Mouse (Mus musculus): ENCODE measurements around the gene Vac14.

The Vac14 gene

DNA sequence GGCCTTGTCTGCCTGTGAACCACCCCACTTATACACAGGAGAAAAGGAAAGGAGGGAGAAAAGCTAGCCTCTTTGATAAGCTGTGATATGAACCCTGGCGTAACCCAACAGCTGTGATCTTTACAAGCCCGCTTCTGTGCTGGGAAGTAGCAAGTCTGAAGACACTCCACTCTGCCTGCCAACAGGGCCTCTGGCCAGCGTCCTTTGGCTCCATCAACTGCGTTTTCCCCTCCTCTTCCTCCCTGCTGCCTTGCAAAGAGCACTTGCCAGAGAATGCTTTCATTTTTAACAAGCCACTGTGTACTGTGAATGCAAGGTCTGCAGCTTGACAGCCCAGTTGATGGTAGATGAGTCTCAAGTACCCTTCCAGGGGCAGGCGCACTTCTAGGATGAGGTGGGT, 69.3 kb downstream of the Vac14 start:
- DNase-seq (ENCODE audit: low spot score in 2 of 2): peak; percentile 32 to 83

- DNase-seq (ENCODE audit: low spot score in 2 of 2): no peak
Measured at GRCm38 (mm10) chr8:110689961-110690360, 71.6 kb downstream of the Vac14 start.

DNA sequence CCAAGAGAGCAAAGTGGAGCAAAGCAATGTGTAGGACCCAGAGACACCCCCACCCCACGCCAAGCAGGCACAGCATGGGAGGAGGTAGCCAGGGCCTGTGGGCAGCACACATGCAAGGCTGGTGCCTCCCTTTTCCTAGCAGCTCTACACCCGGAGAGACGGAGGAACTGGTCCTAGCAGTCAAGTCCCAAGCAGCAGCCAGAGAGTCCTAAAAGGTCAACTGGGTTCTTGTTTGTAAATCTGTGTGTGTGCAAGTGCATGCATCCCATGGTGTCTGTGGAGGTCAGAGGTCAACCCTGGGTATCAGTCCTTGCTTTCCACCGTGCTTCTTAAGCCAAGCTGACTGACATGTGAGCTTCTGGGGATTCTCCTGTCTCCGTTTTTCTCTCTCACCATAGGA, 75.8 kb downstream of the Vac14 start:
- no peak for DNase-seq (ENCODE audit: low spot score in 2 of 2)

GRCm38 (mm10) chr8:110694826-110695225, 76.4 kb downstream of the Vac14 start:
- no peak for DNase-seq (ENCODE audit: low spot score in 2 of 2)

GRCm38 (mm10) chr8:110695431-110695830, 77.0 kb downstream of the Vac14 start:
- no peak for DNase-seq (ENCODE audit: low spot score in 2 of 2)

GRCm38 (mm10) chr8:110696051-110696450, 77.7 kb downstream of the Vac14 start:
- DNase-seq (ENCODE audit: low spot score in 2 of 2): no peak

DNA sequence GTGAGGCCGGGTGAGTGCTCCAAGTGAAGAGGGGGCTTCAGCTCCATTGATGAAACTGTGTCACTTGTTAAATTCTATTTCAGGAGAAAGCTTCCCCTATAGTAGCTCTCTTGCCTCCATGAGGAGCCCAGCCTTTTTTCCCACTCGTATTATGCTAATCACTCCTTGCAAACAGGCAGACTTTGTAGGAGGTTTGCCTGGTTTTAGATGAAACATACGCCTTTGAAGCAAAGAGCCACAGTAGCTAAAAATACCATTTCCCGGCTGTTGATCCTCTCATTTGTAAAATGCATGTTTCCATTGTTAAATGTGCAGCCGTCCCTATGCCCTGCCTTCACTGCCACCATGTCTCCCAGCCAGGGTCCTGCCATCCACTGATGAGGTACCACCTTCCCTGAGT, 79.2 kb downstream of the Vac14 start:
- no peak for DNase-seq (ENCODE audit: low spot score in 2 of 2)

DNA sequence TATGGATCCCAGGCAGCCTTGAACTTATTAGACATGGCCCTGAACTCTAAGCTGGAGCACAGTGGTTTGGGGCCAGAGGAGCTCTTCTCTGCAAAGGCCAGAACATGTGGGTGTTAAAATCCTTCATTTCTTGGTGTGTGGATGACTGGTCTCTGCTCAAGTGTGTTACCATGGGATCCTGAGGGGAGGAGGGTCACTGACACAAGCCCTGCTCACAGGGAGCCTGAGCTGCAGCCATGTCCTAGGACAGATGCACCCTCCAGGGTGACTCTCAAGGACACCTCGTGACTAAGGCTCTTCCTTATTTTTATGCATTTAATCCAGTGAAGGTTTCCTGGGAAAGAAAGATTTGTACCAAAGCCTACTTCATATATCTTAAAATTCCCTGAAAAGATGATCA, 79.7 kb downstream of the Vac14 start:
- DNase-seq (ENCODE audit: low spot score in 2 of 2): no peak

- DNase-seq (ENCODE audit: low spot score in 2 of 2): no peak
Measured at GRCm38 (mm10) chr8:110699501-110699900, 81.1 kb downstream of the Vac14 start.

DNA sequence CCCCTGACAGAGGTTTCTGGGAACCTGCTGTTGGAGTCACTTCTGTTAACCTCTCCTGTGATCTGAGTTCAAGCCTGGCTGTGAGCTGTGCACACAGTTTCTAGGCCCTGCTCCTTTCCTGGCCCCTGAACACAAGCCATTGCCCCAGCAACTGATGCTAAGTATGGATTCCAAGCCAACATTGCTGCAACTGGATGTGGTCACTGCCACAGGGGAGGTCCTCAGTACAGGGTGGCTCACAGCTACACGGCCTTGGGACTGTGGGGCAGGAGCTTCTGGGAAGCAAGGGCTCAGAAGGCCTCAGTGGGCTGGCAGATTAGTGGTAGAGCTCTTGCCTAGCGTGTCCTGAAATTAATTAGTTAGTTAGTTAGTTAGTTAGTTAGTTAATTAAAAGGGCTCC, 82.2 kb downstream of the Vac14 start:
- no peak for DNase-seq (ENCODE audit: low spot score in 2 of 2)

- no peak for DNase-seq (ENCODE audit: low spot score in 2 of 2)
Measured at GRCm38 (mm10) chr8:110702636-110703459, 84.5 kb downstream of the Vac14 start.

DNA sequence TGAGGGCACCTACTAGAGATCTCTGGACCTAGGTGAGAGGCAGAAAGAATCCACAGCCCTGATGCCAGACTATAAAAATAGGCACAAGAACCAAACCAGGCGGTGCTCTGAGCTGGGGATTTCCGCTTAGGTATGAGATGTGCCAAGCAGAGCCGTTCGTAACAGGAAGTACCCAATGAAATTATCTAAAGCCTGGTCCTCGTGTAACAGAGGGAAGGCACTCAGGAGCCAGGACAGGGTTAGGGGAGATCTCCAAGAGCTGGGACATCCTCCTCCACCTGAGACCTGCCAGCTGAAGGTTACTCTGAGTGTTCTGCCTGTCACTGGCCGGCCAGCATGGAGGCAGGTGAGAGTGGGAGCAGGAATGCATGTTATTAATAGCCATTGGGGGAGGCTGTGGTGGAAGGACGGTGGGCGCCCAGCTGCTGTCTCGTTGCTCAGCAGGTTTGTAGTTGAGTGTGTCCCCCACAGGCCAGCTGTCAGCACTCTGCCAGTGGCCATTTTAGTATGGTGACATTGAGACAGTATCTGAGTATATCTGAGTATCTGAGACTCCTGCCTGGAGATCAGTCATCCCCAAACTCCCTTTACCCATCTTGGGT, 85.2 kb downstream of the Vac14 start:
- DNase-seq (ENCODE audit: low spot score in 2 of 2): no peak

DNA sequence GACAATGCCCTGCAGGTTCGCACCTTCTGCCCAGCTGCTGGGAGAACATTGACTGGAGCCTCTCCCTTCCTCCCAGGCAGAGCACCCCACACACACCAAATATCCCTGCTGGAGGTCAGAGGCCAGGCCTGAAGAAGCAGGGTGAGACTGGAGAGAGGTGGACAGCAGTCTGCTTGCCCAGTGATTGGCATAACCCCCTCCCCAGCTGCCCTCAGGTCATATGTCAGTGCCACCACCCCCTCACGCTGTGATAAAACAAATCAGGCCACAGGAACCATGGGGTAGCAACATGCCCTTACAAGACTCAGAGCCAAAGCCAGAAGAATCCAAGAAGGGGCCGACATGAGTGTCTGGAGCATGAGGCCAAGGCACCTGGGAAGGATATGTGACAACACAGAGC, 85.7 kb downstream of the Vac14 start:
- no peak for DNase-seq (ENCODE audit: low spot score in 2 of 2)

GRCm38 (mm10) chr8:110705391-110706287, 87.3 kb downstream of the Vac14 start:
- DNase-seq (ENCODE audit: low spot score in 2 of 2): no peak

GRCm38 (mm10) chr8:110706288-110706870, 88.0 kb downstream of the Vac14 start:
- DNase-seq (ENCODE audit: low spot score in 2 of 2): no peak

GRCm38 (mm10) chr8:110708429-110708828, 90.0 kb downstream of the Vac14 start:
- DNase-seq (ENCODE audit: low spot score in 2 of 2): no peak

DNA sequence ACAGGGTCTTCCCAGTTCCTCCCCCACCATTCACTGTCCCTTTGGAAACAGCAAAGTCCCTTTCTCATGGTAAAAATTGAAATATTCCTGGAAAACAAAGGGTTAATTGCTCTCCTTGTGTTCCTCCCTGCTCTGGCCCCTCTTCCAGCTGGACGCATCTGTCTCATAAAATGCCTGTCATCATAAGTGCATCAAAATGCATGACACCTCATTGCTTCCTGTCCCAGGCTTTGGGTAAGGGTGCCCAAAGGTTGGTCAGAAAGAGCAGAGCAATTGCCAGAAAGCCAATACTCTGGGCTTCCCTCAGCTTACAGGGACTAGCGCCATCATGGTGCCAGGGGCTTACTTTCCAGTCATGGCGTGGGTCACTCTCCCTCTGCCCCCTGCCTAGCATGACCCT, 92.2 kb downstream of the Vac14 start:
- no peak for DNase-seq (ENCODE audit: low spot score in 2 of 2)

- no peak for DNase-seq (ENCODE audit: low spot score in 2 of 2)
Measured at GRCm38 (mm10) chr8:110711271-110711934, 93.0 kb downstream of the Vac14 start.

DNA sequence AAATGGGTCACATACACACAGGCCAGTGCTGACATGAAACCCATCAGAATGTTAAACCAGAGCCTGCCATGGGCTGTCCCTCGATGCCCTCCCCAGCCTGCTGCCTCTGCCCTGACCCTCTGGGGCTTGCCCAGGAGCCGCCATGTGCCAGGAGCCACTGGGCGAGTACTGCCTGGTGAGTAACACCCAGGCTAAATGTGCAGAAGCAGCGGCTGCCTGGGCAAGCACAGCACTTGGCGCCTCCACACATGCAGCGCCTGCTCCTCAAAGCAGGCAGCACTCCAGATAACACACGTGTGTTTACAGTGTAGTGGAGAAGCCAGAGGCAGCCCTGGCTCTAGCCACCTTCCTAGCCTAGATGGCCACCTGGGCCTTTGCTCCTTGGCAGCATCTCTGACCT, 94.7 kb downstream of the Vac14 start:
- DNase-seq (ENCODE audit: low spot score in 2 of 2): no peak

GRCm38 (mm10) chr8:110714827-110715519, 96.6 kb downstream of the Vac14 start:
- no peak for DNase-seq (ENCODE audit: low spot score in 2 of 2)

DNA sequence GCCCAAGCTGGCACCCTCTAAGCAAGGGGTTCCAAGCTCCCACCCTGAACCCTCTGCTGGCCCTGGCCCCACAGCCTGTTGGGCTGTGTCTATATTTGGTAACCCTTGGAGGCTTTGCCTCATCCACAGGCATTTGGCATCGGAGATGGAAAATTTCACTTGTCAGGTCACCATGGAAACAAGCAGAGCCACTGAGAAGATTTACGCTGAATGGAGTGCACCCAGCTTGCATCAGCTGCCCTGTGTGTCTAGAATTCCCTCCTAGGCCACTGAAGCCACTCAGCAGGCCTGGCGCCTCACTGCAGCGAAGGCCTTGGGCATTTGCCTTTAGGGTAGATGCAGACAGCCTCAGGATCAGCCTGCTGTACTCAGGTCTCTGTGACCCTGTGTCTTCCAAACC, 97.7 kb downstream of the Vac14 start:
- DNase-seq (ENCODE audit: low spot score in 2 of 2): peak in 1 of 2 experiments; percentile 44

All from urinary bladder, postnatal 36 days (tissue).